Mouse (Mus musculus): ENCODE results near the gene Serf1. TPM values are rescaled to one million over a fixed set of nuclear protein-coding genes. Genes with fewer than 3 reads are reported as not detected.

The Serf1 gene
- 76.7 and 98.1 TPM in 2 replicates for polyA plus RNA-seq (2015; fragmentation: Nextera tagmentation; extraction: Ambion mirVana)

GRCm38 (mm10) chr13:100107652-100108472, at the start of gene Serf1:
Gene Serf1, plus strand, starts transcription at chr13:100108012.

GRCm38 (mm10) chr13:100103748-100104254, 4.0 kb upstream of the Serf1 start, which contains the start of gene Bdp1:
Gene Bdp1, minus strand, starts transcription at chr13:100104070.

GRCm38 (mm10) chr13:100124423-100125257, 16.8 kb downstream of the Serf1 start, which contains the start of gene Smn1:
Gene Smn1, plus strand, starts transcription at chr13:100124852.

Other genes starting within 250 kb of the Serf1 start
- not detected in 2 replicates for gene Cartpt, start 206.9 kb upstream of the Serf1 start, polyA plus RNA-seq (2015; fragmentation: Nextera tagmentation; extraction: Ambion mirVana)
- 26.7 and 45.8 TPM in 2 replicates for gene Mccc2, start 92.4 kb upstream of the Serf1 start, polyA plus RNA-seq (2015; fragmentation: Nextera tagmentation; extraction: Ambion mirVana)
- gene Bdp1, start 3.9 kb upstream of the Serf1 start, polyA plus RNA-seq (2015; fragmentation: Nextera tagmentation; extraction: Ambion mirVana), result 10.2 and 12.3 TPM in 2 replicates
- 17.1 and 23.6 TPM in 2 replicates for gene Smn1, start 16.8 kb downstream of the Serf1 start, polyA plus RNA-seq (2015; fragmentation: Nextera tagmentation; extraction: Ambion mirVana)
- 0.08 and 0.21 TPM in 2 replicates for gene Naip2, start 94.1 kb downstream of the Serf1 start, polyA plus RNA-seq (2015; fragmentation: Nextera tagmentation; extraction: Ambion mirVana)
- 0.14 and 0.19 TPM in 2 replicates for gene Naip5, start 138.3 kb downstream of the Serf1 start, polyA plus RNA-seq (2015; fragmentation: Nextera tagmentation; extraction: Ambion mirVana)
- 0.04 and 0.10 TPM in 2 replicates for gene Naip6, start 209.7 kb downstream of the Serf1 start, polyA plus RNA-seq (2015; fragmentation: Nextera tagmentation; extraction: Ambion mirVana)